Mouse (Mus musculus) liver, postnatal 0 days (tissue): ENCODE data around the gene Siva1. TPM values are rescaled to one million over a fixed set of nuclear protein-coding genes. Genes with fewer than 3 reads are reported as not detected.

ENCODE experiments used
- ATAC-seq: fragments of 200-750 bp; cut with Nextera tagmentation; 2 replicates; pipeline ENCODE4 v1.8.0; 2017; ENCODE audit warnings: mild to moderate bottlenecking, moderate library complexity
- DNase-seq: peaks from one replicate; pipeline ENCODE4 v3.0.0-alpha.2; 2016
- H3K27ac ChIP-seq: fragments of 300-500 bp; sonication (generic); 2 replicates; pipeline ENCODE4 v1.5.1; 2014; ENCODE audit warnings: antibody characterized with exemption, moderate library complexity, mild to moderate bottlenecking, low read depth
- H3K27me3 ChIP-seq: fragments of 300-500 bp; sonication (generic); 2 replicates; pipeline ENCODE4 v1.6.1; 2014; ENCODE audit warnings: low read length, control low read depth, mixed read lengths; ENCODE audit not compliant: insufficient read depth
- H3K36me3 ChIP-seq: fragments of 300-500 bp; sonication (generic); replicated peaks from 2 replicates; pipeline ENCODE4 v1.6.1; 2014; ENCODE audit warnings: mild to moderate bottlenecking, control low read depth, low read length, moderate library complexity, mixed read lengths; ENCODE audit not compliant: insufficient read depth
- H3K4me1 ChIP-seq: fragments of 300-500 bp; sonication (generic); 2 replicates; pipeline ENCODE4 v1.6.1; 2014; ENCODE audit warnings: antibody characterized with exemption, mild to moderate bottlenecking, control low read depth; ENCODE audit not compliant: insufficient read depth
- H3K4me2 ChIP-seq: fragments of 300-500 bp; sonication (generic); 2 replicates; pipeline ENCODE4 v1.6.1; 2014; ENCODE audit warnings: low read depth, mild to moderate bottlenecking, low read length, moderate library complexity, mixed read lengths
- H3K4me3 ChIP-seq: fragments of 300-500 bp; sonication (generic); 2 replicates; pipeline ENCODE4 v1.5.1; 2014; ENCODE audit warnings: low read depth, low read length
- H3K9ac ChIP-seq: fragments of 300-500 bp; sonication (generic); replicated peaks from 2 replicates; pipeline ENCODE4 v1.6.1; 2014; ENCODE audit warnings: mild to moderate bottlenecking, moderate library complexity
- H3K9me3 ChIP-seq: fragments of 300-500 bp; sonication (generic); 2 replicates; pipeline ENCODE4 v1.6.1; 2016; ENCODE audit warnings: mild to moderate bottlenecking, control low read depth, low read length, mixed read lengths
- CTCF ChIP-seq: sonication (generic); IDR thresholded peaks from 2 replicates; pipeline ENCODE4 v1.5.1; 2016; ENCODE audit warnings: antibody characterized with exemption, low read depth
- EP300 ChIP-seq: IDR thresholded peaks from 2 replicates; pipeline ENCODE4 v1.6.1; 2016; ENCODE audit warnings: antibody characterized with exemption, low read depth, mild to moderate bottlenecking
- WGBS: fragments of 180-500 bp; shearing (Covaris S2); extraction: QIAGEN DNeasy Blood & Tissue Kit; methylation state at CpG from one replicate; pipeline ENCODE4 v1.1.7; 2014; ENCODE audit not compliant: insufficient replicate concordance; 5-methylcytosine and 5-hydroxymethylcytosine counted together
- polyA plus RNA-seq: library from polyadenylated mRNA; unstranded; fragments of >200 nt; fragmentation: Nextera tagmentation; extraction: Ambion mirVana; gene quantifications from 2 replicates; pipeline ENCODE4 v1.2.1, GENCODE M21; 2015

Gene Siva1
- polyA plus RNA-seq, 1 experiment from 2014 or later, result 62.2 TPM

DNA sequence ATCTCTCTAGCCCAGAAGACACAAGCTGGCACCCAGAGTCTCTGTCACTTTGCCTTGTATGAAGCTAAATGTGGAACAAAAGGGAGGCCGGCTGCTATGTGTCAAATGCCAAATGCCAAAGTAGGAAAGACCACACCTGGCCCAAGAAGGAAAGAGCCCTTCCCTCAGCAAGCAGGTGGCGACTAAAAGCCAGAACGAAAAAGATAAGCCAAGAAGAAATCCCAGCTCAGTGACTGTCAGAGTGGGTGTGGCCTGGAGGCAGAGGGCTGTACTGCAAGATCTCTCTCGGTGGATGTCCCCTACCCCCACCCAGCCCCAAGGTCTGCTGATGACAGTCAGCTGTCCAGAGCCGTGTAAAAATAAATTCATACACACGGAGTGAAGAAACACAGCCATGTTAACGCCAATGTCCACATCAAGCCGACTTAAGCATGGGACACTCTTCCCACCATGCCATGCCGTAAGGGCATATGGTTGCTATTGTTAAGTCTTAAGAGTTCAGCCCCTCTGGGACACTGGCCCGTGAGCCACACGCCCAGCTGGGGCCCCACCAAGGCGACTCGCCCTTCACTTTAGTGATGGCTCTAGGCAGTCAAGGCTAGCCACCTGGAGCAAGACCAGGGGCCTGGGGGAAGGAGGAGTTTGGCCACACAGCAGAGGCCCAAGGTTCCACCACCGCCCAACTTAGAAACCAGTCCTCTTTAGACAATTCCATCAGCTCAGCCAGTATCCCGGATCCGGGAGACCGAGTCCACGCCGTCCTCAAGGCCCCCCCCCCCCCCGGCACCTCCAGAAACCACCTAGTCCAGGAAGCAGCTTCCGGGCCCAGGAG, 28.5 kb downstream of the Siva1 start:
- Histone ChIP-seq H3K4me3 (peak overlapping the region; percentile 90), H3K4me2 (peak overlapping the region; percentile 97), H3K27ac (peak overlapping the region; percentile 94), H3K9me3 (no peaks in the 10 kb centered on the region), H3K27me3 (peaks cover 3% of the 10 kb centered on the region; the same call in 1 of the 2 replicates), H3K9ac (peak overlapping the region; percentile 99), H3K36me3 (peaks cover 28% of the 10 kb centered on the region), H3K4me1 (peaks cover 59% of the 10 kb centered on the region)
- ATAC-seq, result no peak
- 6% methylated on average over 21 of the region's 21 CpGs for WGBS
- peak; percentile 49 for DNase-seq
- TF ChIP-seq CTCF, result peak; percentile 14; the same call in 1 of the 2 replicates
- TF ChIP-seq EP300, result no peak

DNA sequence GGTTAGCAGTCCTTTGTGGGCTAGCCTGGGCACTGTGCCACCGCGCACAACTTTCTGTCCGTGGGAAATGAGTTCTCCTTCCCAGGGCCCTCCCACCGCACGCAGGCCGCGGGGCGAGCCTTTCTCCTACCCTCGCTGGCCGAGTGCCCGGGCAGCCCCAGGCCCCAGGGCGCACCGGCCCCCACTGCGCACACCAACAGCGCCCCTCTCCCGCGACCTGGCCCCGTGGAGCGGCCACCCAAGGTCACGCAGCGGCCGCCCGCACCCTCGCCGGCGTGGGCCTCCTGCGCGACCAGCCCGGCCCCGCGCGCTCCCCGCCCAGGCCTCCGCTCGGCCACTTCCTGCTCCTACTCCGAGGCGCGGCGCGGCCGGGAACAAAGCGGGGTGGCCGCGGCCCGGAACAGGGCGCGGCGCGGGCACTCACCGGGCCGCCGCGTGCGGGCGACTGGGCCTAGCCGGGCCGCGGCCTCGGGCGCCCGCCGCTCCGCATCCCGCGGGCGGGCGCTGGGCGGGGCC, 29.2 kb downstream of the Siva1 start:
- Histone ChIP-seq H3K4me2 (peak overlapping the region; percentile 97), H3K4me1 (peaks cover 58% of the 10 kb centered on the region), H3K27me3 (peaks cover 9% of the 10 kb centered on the region), H3K27ac (peak overlapping the region; percentile 94), H3K9me3 (no peaks in the 10 kb centered on the region), H3K36me3 (peaks cover 23% of the 10 kb centered on the region), H3K9ac (peak overlapping the region; percentile 99), H3K4me3 (peak overlapping the region; percentile 90)
- DNase-seq (peak; percentile 49), ATAC-seq (peak; percentile 37)
- no peak for TF ChIP-seq EP300
- TF ChIP-seq CTCF, result no peak
- WGBS, result 1% methylated on average over 24 of the region's 68 CpGs

DNA sequence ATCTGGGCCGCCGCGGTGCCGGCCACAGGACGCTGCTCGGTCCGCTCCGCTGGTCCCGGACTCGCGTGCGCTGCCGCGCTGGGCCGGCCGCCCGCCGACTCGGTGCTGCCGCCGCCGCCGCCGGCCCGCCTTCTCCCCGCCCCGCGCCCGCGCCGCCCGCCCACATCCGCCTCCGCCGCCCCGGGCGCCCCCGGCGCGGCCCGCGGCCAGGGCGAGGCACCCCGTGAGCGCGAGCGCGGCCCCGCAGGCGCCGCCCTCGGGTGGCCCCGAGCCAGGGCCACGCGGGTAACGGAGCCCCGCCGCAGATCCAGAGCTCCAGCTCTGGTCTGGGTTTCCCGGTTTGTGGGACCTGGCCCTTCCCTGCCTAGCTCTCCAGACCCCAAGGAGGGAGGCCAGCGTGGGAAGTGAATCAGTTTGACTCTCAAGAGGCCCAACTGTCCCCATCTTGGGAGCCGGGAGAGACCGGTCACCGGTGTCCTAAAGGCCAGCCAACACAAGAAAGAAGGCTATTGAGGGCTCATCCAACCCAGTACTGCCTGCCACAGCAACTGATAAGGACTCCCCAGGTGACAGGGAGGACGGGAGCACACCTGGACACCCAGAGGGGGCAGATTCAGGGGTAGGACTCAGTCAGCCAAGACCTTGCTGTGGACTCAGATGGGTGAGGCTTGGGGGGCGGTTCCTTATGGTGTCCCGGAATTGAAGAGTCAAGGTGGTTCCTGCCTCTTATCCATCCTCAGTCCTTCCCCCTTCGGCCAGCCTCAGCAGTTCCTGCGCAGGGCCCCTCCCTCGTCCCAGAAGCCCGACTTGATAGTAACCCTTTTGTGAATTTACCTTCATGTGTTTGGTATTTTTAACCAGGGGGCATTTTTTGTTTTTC, 29.9 kb downstream of the Siva1 start, which contains the start of gene Akt1:
Gene Akt1 (minus strand): TSS at position 753 of the 880 bp plus-strand sequence.
- peaks cover 57% of the 10 kb centered on the region for H3K4me1 ChIP-seq
- 1% methylated on average over 26 of the region's 70 CpGs for WGBS

DNA sequence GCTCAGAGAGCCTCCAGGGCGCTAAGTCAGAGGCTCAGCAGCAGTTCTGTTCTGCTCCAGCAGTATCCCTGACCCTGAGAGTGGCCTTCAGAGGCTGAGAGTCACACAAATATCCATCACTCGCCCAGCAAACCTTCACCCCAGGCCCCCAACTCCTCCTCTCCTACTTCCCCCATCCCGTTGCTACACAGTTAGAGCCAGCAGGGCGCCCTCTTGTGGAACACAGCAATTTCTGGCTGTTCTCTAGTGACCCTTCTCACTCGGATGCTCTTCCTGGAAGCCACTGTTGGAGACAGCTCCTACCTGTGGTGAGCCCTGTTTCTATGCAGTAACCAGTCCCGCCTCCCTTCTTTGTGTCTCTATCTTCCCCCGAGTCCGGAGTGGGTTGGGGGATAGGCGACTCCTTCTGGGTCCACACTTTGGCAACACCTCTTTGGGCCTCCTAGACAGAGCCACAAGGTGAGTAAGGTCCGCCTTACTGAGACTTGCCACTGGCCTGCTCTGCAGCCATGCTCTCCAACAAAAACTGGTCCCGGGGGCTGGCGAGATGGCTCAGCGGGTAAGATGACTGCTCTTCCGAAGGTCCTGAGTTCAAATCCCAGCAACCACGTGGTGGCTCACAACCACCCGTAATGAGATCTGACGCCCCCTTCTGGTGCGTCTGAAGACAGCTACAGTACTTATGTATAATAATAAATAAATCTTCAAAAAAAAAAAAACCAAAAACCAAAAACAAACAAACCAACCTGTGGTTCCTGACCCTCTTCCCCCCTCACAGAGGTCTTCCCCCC, 31.0 kb downstream of the Siva1 start:
- peak; percentile 93 for TF ChIP-seq CTCF
- TF ChIP-seq EP300, result no peak
- ATAC-seq (peak; percentile 53), DNase-seq (peak; percentile 89)
- Histone ChIP-seq H3K4me2 (peak overlapping the region; percentile 97), H3K27ac (peak overlapping the region; percentile 94), H3K9me3 (no peaks in the 10 kb centered on the region), H3K4me3 (peak overlapping the region; percentile 90), H3K27me3 (peaks cover 26% of the 10 kb centered on the region), H3K36me3 (peaks cover 11% of the 10 kb centered on the region), H3K4me1 (peaks cover 53% of the 10 kb centered on the region), H3K9ac (peak overlapping the region; percentile 99; the same call in 1 of the 2 replicates)
- 23% methylated on average over 18 of the region's 18 CpGs for WGBS

More for the DNA sequence above, 29.9 kb downstream of the Siva1 start, which contains the start of gene Akt1:
- peaks cover 15% of the 10 kb centered on the region for H3K27me3 ChIP-seq
- H3K36me3 ChIP-seq, result peaks cover 18% of the 10 kb centered on the region
- H3K4me2 ChIP-seq, result peak within 1 kb of the TSS; percentile 97
- DNase-seq, result peak; percentile 72
- peak within 1 kb of the TSS; percentile 99 for H3K9ac ChIP-seq
- no peaks in the 10 kb centered on the region for H3K9me3 ChIP-seq
- H3K27ac ChIP-seq, result peak within 1 kb of the TSS; percentile 94
- ATAC-seq, result peak; percentile 62
- peak within 1 kb of the TSS; percentile 90 for H3K4me3 ChIP-seq
- TF ChIP-seq CTCF (no peak), EP300 (no peak)

DNA sequence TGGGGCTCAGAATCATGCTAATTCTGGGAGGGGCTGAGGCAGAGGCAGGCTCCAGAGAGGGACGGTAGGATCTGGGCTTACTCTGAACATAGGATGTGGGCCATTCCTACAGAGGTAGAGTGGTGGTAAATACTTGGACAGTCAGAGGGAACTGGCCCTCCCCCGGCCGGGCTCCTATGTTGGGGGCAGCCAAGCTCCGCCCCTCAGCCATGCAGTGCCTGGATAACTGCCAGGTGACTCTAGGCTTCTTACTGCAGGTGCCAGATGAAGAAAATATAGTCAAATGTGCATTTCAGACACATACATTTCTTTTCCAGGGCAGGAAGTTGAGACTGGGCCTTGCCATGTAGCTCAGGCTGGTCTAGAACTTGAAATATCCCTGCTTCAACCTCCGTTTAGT, 32.6 kb downstream of the Siva1 start:
- Histone ChIP-seq H3K9me3 (no peaks in the 10 kb centered on the region), H3K36me3 (0 out of 2 replicates have a peak, but pooled peaks cover 3% of the 10 kb centered on the region), H3K4me3 (no peak overlapping the region), H3K9ac (no peak overlapping the region; the same call in 1 of the 2 replicates), H3K4me1 (peaks cover 39% of the 10 kb centered on the region), H3K27me3 (peaks cover 32% of the 10 kb centered on the region), H3K27ac (no peak overlapping the region), H3K4me2 (no peak overlapping the region)
- ATAC-seq, result no peak
- WGBS, result 53% methylated on average over 5 of the region's 5 CpGs
- DNase-seq, result no peak
- TF ChIP-seq CTCF (no peak), EP300 (no peak)
